Mouse (Mus musculus) limb, embryonic 12.5 days (tissue): Measurements from ENCODE around the gene Kdm2a. TPM values are rescaled to one million over a fixed set of nuclear protein-coding genes. Genes with fewer than 3 reads are reported as not detected.

Experiments
- ATAC-seq: fragments of 200-750 bp; cut with Nextera tagmentation; 2 replicates; pipeline ENCODE4 v1.8.0; 2017; ENCODE audit warnings: low read depth, moderate TSS enrichment; ENCODE audit not compliant: insufficient number of reproducible peaks, insufficient read depth, low FRiP score, low TSS enrichment
- H3K27ac ChIP-seq: fragments of 300-500 bp; sonication (generic); 2 replicates; pipeline ENCODE4 v1.5.1; 2016; ENCODE audit warnings: mild to moderate bottlenecking, moderate library complexity
- H3K27me3 ChIP-seq: fragments of 300-500 bp; sonication (generic); 2 replicates; pipeline ENCODE4 v1.6.1; 2016; ENCODE audit warnings: mild to moderate bottlenecking, moderate library complexity
- H3K36me3 ChIP-seq: fragments of 300-500 bp; sonication (generic); 2 replicates; pipeline ENCODE4 v1.6.1; 2016; ENCODE audit warnings: mild to moderate bottlenecking, moderate library complexity
- H3K4me1 ChIP-seq: fragments of 300-500 bp; sonication (generic); replicated peaks from 2 replicates; pipeline ENCODE4 v1.6.1; 2016
- H3K4me2 ChIP-seq: fragments of 300-500 bp; sonication (generic); 2 replicates; pipeline ENCODE4 v1.6.1; 2016; ENCODE audit warnings: mild to moderate bottlenecking, moderate library complexity
- H3K4me3 ChIP-seq: fragments of 300-500 bp; sonication (generic); replicated peaks from 2 replicates; pipeline ENCODE4 v1.5.1; 2016; ENCODE audit warnings: mild to moderate bottlenecking
- H3K9ac ChIP-seq: fragments of 300-500 bp; sonication (generic); replicated peaks from 2 replicates; pipeline ENCODE4 v1.6.1; 2016; ENCODE audit warnings: mild to moderate bottlenecking, moderate library complexity
- H3K9me3 ChIP-seq: fragments of 300-500 bp; sonication (generic); 2 replicates; pipeline ENCODE4 v1.6.1; 2016; ENCODE audit warnings: mild to moderate bottlenecking, moderate library complexity
- WGBS: fragments of 180-500 bp; shearing (Covaris S2); methylation state at CpG from one replicate; pipeline ENCODE4 v1.1.7; 2016; 5-methylcytosine and 5-hydroxymethylcytosine counted together
- polyA plus RNA-seq: library from polyadenylated mRNA; unstranded; fragments of >200 nt; fragmentation: Nextera tagmentation; extraction: Ambion mirVana; gene quantifications from 2 replicates; pipeline ENCODE4 v1.2.1, GENCODE M21; 2016

The Kdm2a gene
- polyA plus RNA-seq, 1 experiment from 2014 or later: 56.3 TPM

DNA sequence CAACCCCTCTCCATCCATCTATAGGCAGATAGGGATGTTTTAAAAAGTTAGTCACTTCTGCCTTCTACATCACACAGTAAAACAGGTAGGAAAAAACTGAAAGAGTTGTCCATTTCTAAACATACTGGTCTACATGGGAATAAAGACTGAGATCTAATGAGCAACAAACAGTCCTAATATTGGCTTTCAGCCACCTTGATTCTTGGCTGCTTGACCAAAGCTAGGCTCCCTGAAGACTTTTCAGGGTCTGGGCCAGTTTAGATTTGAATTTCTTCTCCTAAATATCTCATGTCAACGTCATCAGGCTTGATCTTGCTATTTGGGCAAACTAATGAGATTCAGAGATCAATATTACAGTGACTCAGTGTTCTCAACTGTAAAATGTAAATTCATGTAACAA is 71.2 kb downstream of the Kdm2a start:
- Histone ChIP-seq H3K27ac (no peak overlapping the region), H3K36me3 (peaks cover 95% of the 10 kb centered on the region), H3K9ac (no peak overlapping the region), H3K27me3 (no peaks in the 10 kb centered on the region), H3K4me1 (peaks cover 4% of the 10 kb centered on the region), H3K4me3 (no peak overlapping the region), H3K9me3 (no peaks in the 10 kb centered on the region), H3K4me2 (no peak overlapping the region)
- ATAC-seq: no peak
- WGBS: 93% methylated on average over 1 of the region's 1 CpGs

DNA sequence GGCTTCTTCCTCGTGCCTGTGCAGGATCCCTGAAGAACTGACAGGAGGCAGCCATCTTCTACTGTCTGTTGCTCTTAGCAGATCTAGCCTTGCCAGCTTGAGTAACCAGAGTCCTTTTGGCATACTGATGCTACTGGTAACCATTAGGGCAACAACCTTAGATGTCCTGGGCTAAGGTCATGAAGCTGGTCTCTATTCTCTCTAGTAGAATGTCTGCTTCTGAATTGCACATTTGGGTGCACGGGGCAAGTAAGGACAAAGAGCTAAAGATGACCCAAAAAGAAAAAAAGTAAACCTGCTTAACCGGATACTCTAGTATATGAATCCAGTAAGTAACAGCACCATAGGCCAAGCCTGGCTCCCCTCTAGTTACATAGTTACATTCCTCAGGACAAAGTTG is 72.0 kb downstream of the Kdm2a start:
- 78% methylated on average over 3 of the region's 3 CpGs for WGBS
- H3K4me3 ChIP-seq: no peak overlapping the region
- ATAC-seq: no peak
- H3K4me2 ChIP-seq: no peak overlapping the region
- H3K9me3 ChIP-seq: no peaks in the 10 kb centered on the region
- H3K36me3 ChIP-seq: peaks cover 96% of the 10 kb centered on the region
- no peak overlapping the region for H3K27ac ChIP-seq
- no peaks in the 10 kb centered on the region for H3K27me3 ChIP-seq
- no peaks in the 10 kb centered on the region for H3K4me1 ChIP-seq
- H3K9ac ChIP-seq: no peak overlapping the region

- no peaks in the 10 kb centered on the region for H3K27me3 ChIP-seq
- H3K4me3 ChIP-seq: no peak overlapping the region
- ATAC-seq: no peak
- H3K4me1 ChIP-seq: no peaks in the 10 kb centered on the region
- 89% methylated on average over 3 of the region's 3 CpGs for WGBS
- peaks cover 98% of the 10 kb centered on the region for H3K36me3 ChIP-seq
- H3K27ac ChIP-seq: no peak overlapping the region
- H3K9ac ChIP-seq: no peak overlapping the region
- no peak overlapping the region for H3K4me2 ChIP-seq
- H3K9me3 ChIP-seq: no peaks in the 10 kb centered on the region
Observed at GRCm38 (mm10) chr19:4322134-4322533, 76.0 kb downstream of the Kdm2a start.

DNA sequence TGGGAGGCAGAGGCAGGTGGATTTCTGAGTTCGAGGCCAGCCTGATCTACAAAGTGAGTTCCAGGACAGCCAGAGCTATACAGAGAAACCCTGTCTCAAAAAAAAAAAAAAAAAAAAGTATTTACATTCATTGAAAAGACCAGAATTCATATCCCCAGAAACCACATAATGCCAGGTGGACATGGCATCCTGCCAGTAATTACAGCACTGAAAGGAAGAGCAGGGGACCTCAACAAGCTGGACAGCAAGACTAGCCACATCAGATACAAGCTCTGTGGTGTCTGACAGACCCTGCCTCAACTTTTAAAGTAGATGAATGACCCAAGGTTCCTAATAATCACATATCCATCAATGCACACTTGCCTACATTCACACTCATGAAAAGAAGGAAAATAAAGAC is 76.5 kb downstream of the Kdm2a start:
- H3K27me3 ChIP-seq: no peaks in the 10 kb centered on the region
- ATAC-seq: no peak
- no peak overlapping the region for H3K4me2 ChIP-seq
- H3K4me3 ChIP-seq: no peak overlapping the region
- peaks cover 98% of the 10 kb centered on the region for H3K36me3 ChIP-seq
- H3K4me1 ChIP-seq: no peaks in the 10 kb centered on the region
- no peak overlapping the region for H3K9ac ChIP-seq
- no peaks in the 10 kb centered on the region for H3K9me3 ChIP-seq
- no peak overlapping the region for H3K27ac ChIP-seq
- WGBS: 79% methylated on average over 1 of the region's 1 CpGs

DNA sequence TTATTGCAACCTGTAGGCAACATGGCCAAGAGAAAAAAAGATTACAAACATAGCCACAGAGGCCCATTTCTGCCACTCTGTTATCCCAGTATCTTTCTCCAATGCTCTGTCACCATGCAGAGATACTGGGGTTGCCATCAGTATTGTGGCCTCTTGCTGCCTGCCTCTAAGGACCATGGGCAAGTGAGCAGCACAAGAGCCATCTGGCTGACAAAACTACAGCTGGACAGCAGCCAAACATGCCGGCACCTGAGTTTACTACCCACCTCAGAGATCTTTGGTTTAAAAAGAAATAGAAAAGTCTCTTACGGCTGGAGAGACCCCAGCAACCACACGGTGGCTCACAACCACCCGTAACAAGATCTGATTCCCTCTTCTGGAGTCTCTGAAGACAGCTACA is 78.8 kb downstream of the Kdm2a start:
- H3K27ac ChIP-seq: no peak overlapping the region
- H3K27me3 ChIP-seq: no peaks in the 10 kb centered on the region

DNA sequence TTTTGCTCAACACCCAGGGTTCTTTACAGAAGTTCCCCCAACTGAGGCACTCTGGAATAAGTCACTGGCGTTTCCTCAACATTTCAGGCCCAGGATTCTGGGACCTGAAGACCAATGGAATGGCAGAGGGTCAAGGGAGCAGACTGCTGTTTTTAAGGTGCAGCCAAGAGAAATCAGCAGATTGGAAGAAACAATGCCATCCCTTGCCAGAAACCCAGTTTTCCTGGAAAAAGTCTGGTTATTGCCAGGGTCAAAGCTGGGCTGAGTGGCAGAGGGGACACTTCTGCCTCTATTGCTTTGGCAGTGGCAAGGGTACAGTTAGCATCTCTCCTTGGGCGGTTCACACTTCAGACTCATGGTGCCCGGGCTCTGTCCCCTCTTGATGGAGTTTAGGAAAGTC is 80.9 kb downstream of the Kdm2a start:
- Histone ChIP-seq H3K36me3 (peaks cover 80% of the 10 kb centered on the region), H3K4me3 (no peak overlapping the region), H3K27ac (no peak overlapping the region), H3K4me1 (no peaks in the 10 kb centered on the region), H3K27me3 (no peaks in the 10 kb centered on the region), H3K9me3 (no peaks in the 10 kb centered on the region), H3K9ac (no peak overlapping the region), H3K4me2 (no peak overlapping the region)
- 87% methylated on average over 3 of the region's 3 CpGs for WGBS
- ATAC-seq: no peak

More for the DNA sequence above, 78.8 kb downstream of the Kdm2a start:
- no peak for ATAC-seq
- H3K9me3 ChIP-seq: no peaks in the 10 kb centered on the region
- H3K4me1 ChIP-seq: no peaks in the 10 kb centered on the region
- 71% methylated on average over 4 of the region's 4 CpGs for WGBS
- no peak overlapping the region for H3K9ac ChIP-seq
- H3K4me2 ChIP-seq: no peak overlapping the region
- peaks cover 89% of the 10 kb centered on the region for H3K36me3 ChIP-seq
- no peak overlapping the region for H3K4me3 ChIP-seq

GRCm38 (mm10) chr19:4315223-4315944 is 82.7 kb downstream of the Kdm2a start:
- H3K4me2 ChIP-seq: no peak overlapping the region
- no peak overlapping the region for H3K27ac ChIP-seq
- H3K4me1 ChIP-seq: no peaks in the 10 kb centered on the region
- 75% methylated on average over 6 of the region's 6 CpGs for WGBS
- no peak overlapping the region for H3K9ac ChIP-seq
- H3K36me3 ChIP-seq: peaks cover 64% of the 10 kb centered on the region
- H3K27me3 ChIP-seq: no peaks in the 10 kb centered on the region
- no peaks in the 10 kb centered on the region for H3K9me3 ChIP-seq
- ATAC-seq: no peak
- no peak overlapping the region for H3K4me3 ChIP-seq

- Histone ChIP-seq H3K9me3 (no peaks in the 10 kb centered on the region), H3K4me2 (no peak overlapping the region), H3K36me3 (peaks cover 14% of the 10 kb centered on the region; the same call in 1 of the 2 replicates), H3K4me3 (no peak overlapping the region), H3K27ac (no peak overlapping the region), H3K27me3 (no peaks in the 10 kb centered on the region), H3K4me1 (peaks cover 7% of the 10 kb centered on the region), H3K9ac (no peak overlapping the region)
- no peak for ATAC-seq
Observed at GRCm38 (mm10) chr19:4309776-4310185, 88.3 kb downstream of the Kdm2a start.

- no peak overlapping the region for H3K27ac ChIP-seq
- H3K4me3 ChIP-seq: no peak overlapping the region
- H3K27me3 ChIP-seq: no peaks in the 10 kb centered on the region
- no peak overlapping the region for H3K4me2 ChIP-seq
- 91% methylated on average over 4 of the region's 4 CpGs for WGBS
- H3K4me1 ChIP-seq: peaks cover 11% of the 10 kb centered on the region
- no peak for ATAC-seq
- H3K36me3 ChIP-seq: peaks cover 12% of the 10 kb centered on the region; the same call in 1 of the 2 replicates
- no peaks in the 10 kb centered on the region for H3K9me3 ChIP-seq
- no peak overlapping the region for H3K9ac ChIP-seq
Observed at GRCm38 (mm10) chr19:4309302-4309701, 88.8 kb downstream of the Kdm2a start.

- H3K27me3 ChIP-seq: no peaks in the 10 kb centered on the region
- peak within 1 kb of the TSS; percentile 76 for H3K27ac ChIP-seq
- WGBS: 0% methylated on average over 44 of the region's 46 CpGs
- H3K36me3 ChIP-seq: no peaks in the 10 kb centered on the region
- H3K9ac ChIP-seq: peak within 1 kb of the TSS; percentile 92
- ATAC-seq: peak; percentile 75
- H3K4me2 ChIP-seq: peak within 1 kb of the TSS; percentile 89
- no peaks in the 10 kb centered on the region for H3K9me3 ChIP-seq
- peaks cover 42% of the 10 kb centered on the region for H3K4me1 ChIP-seq
- peak within 1 kb of the TSS; percentile 92 for H3K4me3 ChIP-seq
Observed at GRCm38 (mm10) chr19:4306190-4306577, 91.9 kb downstream of the Kdm2a start, which contains the start of gene Grk2. TSS of gene Grk2 (minus strand) at chr19:4306222.

- peak; percentile 29 for ATAC-seq
- Histone ChIP-seq H3K36me3 (0 out of 2 replicates have a peak, but pooled peaks cover 3% of the 10 kb centered on the region), H3K9me3 (no peaks in the 10 kb centered on the region), H3K4me3 (peak overlapping the region; percentile 92), H3K9ac (peak overlapping the region; percentile 92), H3K4me1 (peaks cover 48% of the 10 kb centered on the region), H3K27me3 (no peaks in the 10 kb centered on the region), H3K27ac (peak overlapping the region; percentile 76), H3K4me2 (peak overlapping the region; percentile 89)
- under 1% methylated on average over 53 of the region's 68 CpGs for WGBS
Observed at GRCm38 (mm10) chr19:4305491-4306189, 92.4 kb downstream of the Kdm2a start.
